Mouse (Mus musculus) kidney, adult 11 months (tissue): ENCODE results near the gene Tbcel.

Experiments used
- DNase-seq: peaks from one replicate; pipeline ENCODE4 v3.0.0; 2022

Gene Tbcel

DNA sequence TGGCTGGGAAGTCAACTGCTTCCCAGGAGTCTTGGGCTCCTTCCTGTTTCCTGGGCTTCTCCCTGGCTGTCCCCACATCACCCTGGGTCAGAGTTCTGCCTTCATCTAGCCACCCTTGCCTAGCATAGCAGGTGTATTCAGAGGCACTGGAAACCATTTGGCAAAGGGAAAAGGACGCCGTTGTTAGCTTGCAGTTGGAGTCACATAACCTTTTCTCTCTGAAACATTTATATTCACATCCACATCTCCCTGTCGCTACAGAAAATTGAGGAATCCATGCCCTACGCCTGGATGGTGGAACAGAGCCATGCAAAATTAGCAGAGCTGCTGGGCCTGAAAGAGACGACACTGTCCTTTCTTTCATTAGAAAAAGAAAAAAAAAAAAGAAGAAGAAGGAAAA lies 125.5 kb downstream of the Tbcel start:
- DNase-seq: no peak

GRCm38 (mm10) chr9:42378071-42378470 lies 129.5 kb downstream of the Tbcel start:
- DNase-seq: no peak

DNA sequence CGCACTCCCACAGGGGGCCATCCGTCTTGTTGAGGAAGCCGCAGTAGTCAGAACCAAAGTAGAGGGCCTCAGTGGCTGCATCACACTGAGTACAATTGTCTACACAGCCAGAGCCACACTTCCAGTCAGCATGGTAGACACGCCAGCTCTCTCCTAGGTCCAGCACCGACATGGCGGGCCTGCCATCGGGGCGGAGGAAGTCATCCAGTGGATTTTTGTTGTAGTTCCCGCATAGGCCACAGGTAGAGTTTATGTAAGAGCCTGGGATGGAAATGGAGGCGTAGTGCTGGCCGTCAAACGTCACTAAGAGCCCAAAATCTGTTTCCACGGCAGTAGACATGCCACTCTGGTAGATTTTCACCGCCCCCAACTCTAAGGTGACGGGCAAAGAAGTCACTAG lies 130.0 kb downstream of the Tbcel start:
- DNase-seq: no peak

GRCm38 (mm10) chr9:42371670-42372368 lies 135.8 kb downstream of the Tbcel start:
- no peak for DNase-seq
